Mouse (Mus musculus): ENCODE results near the gene Lrrk1.
"Not testable (repeated sequence)": the region's sequence is repeated elsewhere in the genome, so short reads cannot be mapped to it uniquely, and the experiment has no call there.

The Lrrk1 gene

GRCm38 (mm10) chr7:66196609-66197445, 191.3 kb downstream of the Lrrk1 start:
- no peak for DNase-seq (ENCODE audit: low read depth, low spot score)

GRCm38 (mm10) chr7:66195881-66196280, 192.3 kb downstream of the Lrrk1 start:
- DNase-seq (ENCODE audit: low read depth, low spot score) = no peak

GRCm38 (mm10) chr7:66194511-66194910, 193.6 kb downstream of the Lrrk1 start:
- no peak for DNase-seq (ENCODE audit: low read depth, low spot score)

- DNase-seq (ENCODE audit: low read depth, low spot score) = not testable (repeated sequence)
Measured at GRCm38 (mm10) chr7:66190385-66190784, 197.8 kb downstream of the Lrrk1 start.

GRCm38 (mm10) chr7:66187581-66188231, 200.4 kb downstream of the Lrrk1 start:
- no peak for DNase-seq (ENCODE audit: low read depth, low spot score)

GRCm38 (mm10) chr7:66185370-66185769, 202.8 kb downstream of the Lrrk1 start:
- DNase-seq (ENCODE audit: low read depth, low spot score) = no peak

- DNase-seq (ENCODE audit: low read depth, low spot score) = no peak
Measured at GRCm38 (mm10) chr7:66184026-66184425, 204.1 kb downstream of the Lrrk1 start.

- DNase-seq (ENCODE audit: low read depth, low spot score) = no peak
Measured at GRCm38 (mm10) chr7:66183404-66183803, 204.7 kb downstream of the Lrrk1 start.

- DNase-seq (ENCODE audit: low read depth, low spot score) = no peak
Measured at GRCm38 (mm10) chr7:66182075-66182715, 206.0 kb downstream of the Lrrk1 start.

- DNase-seq (ENCODE audit: low read depth, low spot score) = no peak
Measured at GRCm38 (mm10) chr7:66180711-66181365, 207.3 kb downstream of the Lrrk1 start.

GRCm38 (mm10) chr7:66180260-66180659, 207.9 kb downstream of the Lrrk1 start:
- no peak for DNase-seq (ENCODE audit: low read depth, low spot score)

- DNase-seq (ENCODE audit: low read depth, low spot score) = no peak
Measured at GRCm38 (mm10) chr7:66179711-66180110, 208.4 kb downstream of the Lrrk1 start.

GRCm38 (mm10) chr7:66179120-66179581, 209.0 kb downstream of the Lrrk1 start:
- DNase-seq (ENCODE audit: low read depth, low spot score) = no peak

- DNase-seq (ENCODE audit: low read depth, low spot score) = no peak
Measured at GRCm38 (mm10) chr7:66178101-66178500, 210.0 kb downstream of the Lrrk1 start.

GRCm38 (mm10) chr7:66176929-66177328, 211.2 kb downstream of the Lrrk1 start:
- no peak for DNase-seq (ENCODE audit: low read depth, low spot score)

Data from mesoderm, embryonic 11.5 days (tissue).